Mouse (Mus musculus): ENCODE data around the gene Prg3.

Gene Prg3

GRCm38 (mm10) chr2:84999486-85000181 lies 11.6 kb downstream of the Prg3 start:
- DNase-seq: no peak

GRCm38 (mm10) chr2:85001497-85001896 lies 13.5 kb downstream of the Prg3 start:
- DNase-seq: no peak

GRCm38 (mm10) chr2:85002575-85002974 lies 14.6 kb downstream of the Prg3 start:
- no peak for DNase-seq

- peak; percentile 26 for DNase-seq
These were observed 16.3 kb downstream of the Prg3 start for GRCm38 (mm10) chr2:85004341-85004740.

GRCm38 (mm10) chr2:85006600-85006999 lies 18.6 kb downstream of the Prg3 start:
- DNase-seq: no peak

- no peak for DNase-seq
These were observed 19.7 kb downstream of the Prg3 start for GRCm38 (mm10) chr2:85007729-85008128.

- DNase-seq: no peak
These were observed 21.2 kb downstream of the Prg3 start for GRCm38 (mm10) chr2:85009212-85009611.

- no peak for DNase-seq
These were observed 24.0 kb downstream of the Prg3 start for GRCm38 (mm10) chr2:85011906-85012604.

- peak; percentile 26 for DNase-seq
These were observed 24.7 kb downstream of the Prg3 start for GRCm38 (mm10) chr2:85012679-85013078.

- DNase-seq: no peak
These were observed 26.0 kb downstream of the Prg3 start for GRCm38 (mm10) chr2:85013826-85014587.

GRCm38 (mm10) chr2:85014588-85014982 lies 26.6 kb downstream of the Prg3 start:
- DNase-seq: no peak

- no peak for DNase-seq
These were observed 34.0 kb downstream of the Prg3 start for GRCm38 (mm10) chr2:85022043-85022442.

- no peak for DNase-seq
These were observed 38.2 kb downstream of the Prg3 start for GRCm38 (mm10) chr2:85026178-85026577.

GRCm38 (mm10) chr2:85027281-85027680 lies 39.3 kb downstream of the Prg3 start:
- no peak for DNase-seq

GRCm38 (mm10) chr2:85029897-85030296 lies 41.9 kb downstream of the Prg3 start:
- no peak for DNase-seq

GRCm38 (mm10) chr2:85030989-85031388 lies 43.0 kb downstream of the Prg3 start:
- no peak for DNase-seq

GRCm38 (mm10) chr2:85033121-85033520 lies 45.1 kb downstream of the Prg3 start:
- DNase-seq: no peak

GRCm38 (mm10) chr2:85034169-85034568 lies 46.2 kb downstream of the Prg3 start:
- no peak for DNase-seq

- DNase-seq: no peak
These were observed 48.6 kb downstream of the Prg3 start for GRCm38 (mm10) chr2:85036507-85037046.

GRCm38 (mm10) chr2:85037047-85038026 lies 49.3 kb downstream of the Prg3 start, which contains the start of the genes Ssrp1 and P2rx3:
TSS of gene Ssrp1 (plus strand) at chr2:85037234.
TSS of gene P2rx3 (minus strand) at chr2:85037462.
- DNase-seq: peak; percentile 91

- no peak for DNase-seq
These were observed 50.3 kb downstream of the Prg3 start for GRCm38 (mm10) chr2:85038336-85038735.
